Mouse (Mus musculus) retina, postnatal 7 days (tissue): ENCODE results near the gene Sdf4.

Experiments
- DNase-seq: peaks from one replicate; pipeline ENCODE4 v3.0.0-alpha.2; 2012; ENCODE audit warnings: low read depth, low spot score

Sdf4 gene

GRCm38 (mm10) chr4:156004109-156004508, 11.4 kb downstream of the Sdf4 start:
- DNase-seq, result no peak

GRCm38 (mm10) chr4:156008369-156008768, 15.7 kb downstream of the Sdf4 start:
- no peak for DNase-seq

GRCm38 (mm10) chr4:156013637-156014036, 21.0 kb downstream of the Sdf4 start, which contains the start of gene Tnfrsf4:
TSS of gene Tnfrsf4 (plus strand) at chr4:156013843.
- no peak for DNase-seq

GRCm38 (mm10) chr4:156014436-156014835, 21.8 kb downstream of the Sdf4 start:
- DNase-seq, result no peak

- no peak for DNase-seq
Measured at GRCm38 (mm10) chr4:156019771-156020170, 27.1 kb downstream of the Sdf4 start.

- no peak for DNase-seq
Measured at GRCm38 (mm10) chr4:156021381-156021780, 28.7 kb downstream of the Sdf4 start.

GRCm38 (mm10) chr4:156021942-156022419, 29.3 kb downstream of the Sdf4 start:
- DNase-seq, result no peak

GRCm38 (mm10) chr4:156023520-156023919, 30.8 kb downstream of the Sdf4 start:
- no peak for DNase-seq

GRCm38 (mm10) chr4:156024184-156024583, 31.5 kb downstream of the Sdf4 start:
- no peak for DNase-seq

- DNase-seq, result no peak
Measured at GRCm38 (mm10) chr4:156026013-156026412, 33.3 kb downstream of the Sdf4 start, which contains the start of gene Tnfrsf18. TSS of gene Tnfrsf18 (plus strand) at chr4:156026164.

- no peak for DNase-seq
Measured at GRCm38 (mm10) chr4:156028580-156028979, 35.9 kb downstream of the Sdf4 start.

GRCm38 (mm10) chr4:156030651-156031118, 38.0 kb downstream of the Sdf4 start:
- no peak for DNase-seq

GRCm38 (mm10) chr4:156031255-156031592, 38.6 kb downstream of the Sdf4 start:
- no peak for DNase-seq

GRCm38 (mm10) chr4:156031593-156032391, 39.1 kb downstream of the Sdf4 start:
- peak; percentile 59 for DNase-seq

- no peak for DNase-seq
Measured at GRCm38 (mm10) chr4:156032856-156033255, 40.2 kb downstream of the Sdf4 start.

- peak; percentile 35 for DNase-seq
Measured at GRCm38 (mm10) chr4:156033476-156034119, 40.9 kb downstream of the Sdf4 start.

- DNase-seq, result no peak
Measured at GRCm38 (mm10) chr4:156034301-156034700, 41.6 kb downstream of the Sdf4 start.

GRCm38 (mm10) chr4:156034901-156035300, 42.2 kb downstream of the Sdf4 start:
- DNase-seq, result no peak

GRCm38 (mm10) chr4:156044754-156045153, 52.1 kb downstream of the Sdf4 start:
- no peak for DNase-seq

- no peak for DNase-seq
Measured at GRCm38 (mm10) chr4:156049779-156050178, 57.1 kb downstream of the Sdf4 start.

- no peak for DNase-seq
Measured at GRCm38 (mm10) chr4:156050391-156050980, 57.8 kb downstream of the Sdf4 start.

GRCm38 (mm10) chr4:156053113-156053512, 60.4 kb downstream of the Sdf4 start:
- no peak for DNase-seq
